Mouse (Mus musculus) mature B cell (primary cell): ENCODE results near the gene E2f2.

Experiments used
- in situ Hi-C: fragments of 300-500 bp; cut with MboI; formaldehyde crosslinking; loops from 2 replicates; pipeline ENCODE4 v1.14.3; 2019

Gene E2f2

GRCm38 (mm10) chr4:136240955-136241354 is 68.8 kb downstream of the E2f2 start:
- in situ Hi-C loops = no loop called here

GRCm38 (mm10) chr4:136242065-136242703 is 70.0 kb downstream of the E2f2 start:
- in situ Hi-C loops = no loop called here

DNA sequence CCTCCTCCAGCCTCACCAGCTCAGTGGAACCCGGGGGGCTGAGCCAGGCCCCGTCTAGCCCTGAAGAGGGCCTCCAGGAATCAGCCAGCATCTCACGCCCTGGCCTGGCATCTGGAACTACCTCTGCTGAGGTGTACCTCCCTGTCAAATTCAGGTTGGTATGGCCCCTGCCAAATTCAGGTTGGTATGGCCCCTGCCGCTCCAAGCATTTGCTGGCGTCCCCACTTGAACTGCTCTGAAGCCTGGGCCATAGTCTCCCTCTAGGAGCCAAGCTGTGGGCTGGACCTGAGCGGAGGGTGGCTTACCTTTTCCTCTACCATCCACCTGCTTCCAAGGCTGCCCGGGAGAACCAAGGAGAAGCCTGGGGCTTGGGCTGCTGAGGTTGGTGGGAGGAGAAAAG is 70.5 kb downstream of the E2f2 start:
- in situ Hi-C loops = no loop called here

DNA sequence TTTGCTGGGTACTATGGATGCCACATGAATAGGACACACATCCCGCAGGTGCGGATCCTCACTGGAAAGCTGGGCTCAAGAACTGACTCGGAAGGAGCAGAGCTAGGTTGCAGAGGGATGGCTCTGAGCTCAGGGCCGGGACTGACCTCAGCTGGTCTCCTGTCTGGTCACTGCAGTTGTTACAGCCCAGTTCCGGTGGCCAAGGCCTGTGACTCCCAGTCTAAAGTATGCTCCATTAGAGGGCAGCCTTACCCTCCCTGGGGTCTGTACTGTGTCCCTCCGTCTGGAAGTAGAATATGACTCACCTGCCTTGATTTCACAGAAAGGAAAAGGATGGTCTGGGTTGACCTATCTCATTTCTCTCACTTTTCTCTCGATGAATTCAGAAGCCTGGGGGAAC is 72.0 kb downstream of the E2f2 start:
- in situ Hi-C loops = no loop called here
